Mouse (Mus musculus) liver, embryonic 13.5 days (tissue): ENCODE data around the gene Lmtk3. TPM values are rescaled to one million over a fixed set of nuclear protein-coding genes. Genes with fewer than 3 reads are reported as not detected.
A peak's percentile ranks its signal among the peaks of the same experiment; 100 is the strongest.

Experiments used
- ATAC-seq: fragments of 200-750 bp; cut with Nextera tagmentation; 2 replicates; pipeline ENCODE4 v1.8.0; 2017; ENCODE audit warnings: low read depth, mild to moderate bottlenecking, moderate number of reproducible peaks, moderate library complexity
- DNase-seq: peaks from one replicate; pipeline ENCODE4 v3.0.0; 2022
- H3K27ac ChIP-seq: fragments of 300-500 bp; sonication (generic); 2 replicates; pipeline ENCODE4 v1.5.1; 2015; ENCODE audit warnings: moderate library complexity, mild to moderate bottlenecking, inconsistent platforms
- H3K27me3 ChIP-seq: fragments of 300-500 bp; sonication (generic); 2 replicates; pipeline ENCODE4 v1.6.1; 2015; ENCODE audit warnings: mild to moderate bottlenecking, inconsistent platforms
- H3K36me3 ChIP-seq: fragments of 300-500 bp; sonication (generic); 2 replicates; pipeline ENCODE4 v1.6.1; 2015; ENCODE audit warnings: mild to moderate bottlenecking, inconsistent platforms
- H3K4me1 ChIP-seq: fragments of 300-500 bp; sonication (generic); replicated peaks from 2 replicates; pipeline ENCODE4 v1.6.1; 2015; ENCODE audit warnings: inconsistent platforms
- H3K4me2 ChIP-seq: fragments of 300-500 bp; sonication (generic); 2 replicates; pipeline ENCODE4 v1.6.1; 2015; ENCODE audit warnings: inconsistent platforms, mild to moderate bottlenecking, moderate library complexity
- H3K4me3 ChIP-seq: fragments of 300-500 bp; sonication (generic); replicated peaks from 2 replicates; pipeline ENCODE4 v1.5.1; 2015; ENCODE audit warnings: mild to moderate bottlenecking, inconsistent platforms
- H3K9ac ChIP-seq: fragments of 300-500 bp; sonication (generic); 2 replicates; pipeline ENCODE4 v1.6.1; 2015; ENCODE audit warnings: mild to moderate bottlenecking, inconsistent platforms
- H3K9me3 ChIP-seq: fragments of 300-500 bp; sonication (generic); replicated peaks from 2 replicates; pipeline ENCODE4 v1.6.1; 2016; ENCODE audit warnings: inconsistent platforms
- WGBS: fragments of 180-500 bp; shearing (Covaris S2); methylation state at CpG from one replicate; pipeline ENCODE4 v1.1.7; 2015; ENCODE audit not compliant: insufficient replicate concordance; 5-methylcytosine and 5-hydroxymethylcytosine counted together
- polyA plus RNA-seq: library from polyadenylated mRNA; unstranded; fragments of >200 nt; fragmentation: Nextera tagmentation; extraction: Ambion mirVana; gene quantifications from 2 replicates; pipeline ENCODE4 v1.2.1, GENCODE M21; 2015

The Lmtk3 gene
- polyA plus RNA-seq, 1 experiment from 2014 or later = not detected

- ATAC-seq (no peak), DNase-seq (no peak)
- 21% methylated on average over 20 of the region's 20 CpGs for WGBS
- no peaks in the 10 kb centered on the region for H3K36me3 ChIP-seq
- H3K4me3 ChIP-seq = peak within 1 kb of the TSS; percentile 60
- peaks cover 81% of the 10 kb centered on the region for H3K27me3 ChIP-seq
- no peak within 1 kb of the TSS for H3K27ac ChIP-seq
- H3K9ac ChIP-seq = peak within 1 kb of the TSS; percentile 62
- H3K9me3 ChIP-seq = no peaks in the 10 kb centered on the region
- peak within 1 kb of the TSS; percentile 69 for H3K4me2 ChIP-seq
- H3K4me1 ChIP-seq = peaks cover 19% of the 10 kb centered on the region
Measured at GRCm38 (mm10) chr7:45784524-45785372, 1.2 kb downstream of the Lmtk3 start, which contains the start of gene Sult2b1. Gene Sult2b1, minus strand, starts transcription at chr7:45784669.

- Histone ChIP-seq H3K27ac (no peak overlapping the region), H3K4me2 (peak overlapping the region; percentile 46), H3K36me3 (no peaks in the 10 kb centered on the region), H3K27me3 (peaks cover 83% of the 10 kb centered on the region), H3K4me3 (peak overlapping the region; percentile 43), H3K9ac (no peak overlapping the region), H3K9me3 (no peaks in the 10 kb centered on the region), H3K4me1 (peaks cover 19% of the 10 kb centered on the region)
- WGBS = 2% methylated on average over 38 of the region's 42 CpGs
- ATAC-seq (no peak), DNase-seq (no peak)
Measured at GRCm38 (mm10) chr7:45785388-45786135, 2.0 kb downstream of the Lmtk3 start.

GRCm38 (mm10) chr7:45786136-45786578 is 2.6 kb downstream of the Lmtk3 start:
- DNase-seq (no peak), ATAC-seq (no peak)
- H3K27me3 ChIP-seq = peaks cover 84% of the 10 kb centered on the region
- H3K9ac ChIP-seq = no peak overlapping the region
- no peaks in the 10 kb centered on the region for H3K9me3 ChIP-seq
- peaks cover 19% of the 10 kb centered on the region for H3K4me1 ChIP-seq
- H3K36me3 ChIP-seq = no peaks in the 10 kb centered on the region
- peak overlapping the region; percentile 43 for H3K4me3 ChIP-seq
- WGBS = 3% methylated on average over 14 of the region's 14 CpGs
- peak overlapping the region; percentile 46 for H3K4me2 ChIP-seq
- H3K27ac ChIP-seq = no peak overlapping the region

- DNase-seq (no peak), ATAC-seq (no peak)
- Histone ChIP-seq H3K4me1 (peaks cover 19% of the 10 kb centered on the region), H3K9ac (no peak overlapping the region), H3K4me2 (peak overlapping the region; percentile 46), H3K27ac (no peak overlapping the region), H3K4me3 (peak overlapping the region; percentile 43), H3K27me3 (peaks cover 89% of the 10 kb centered on the region), H3K9me3 (no peaks in the 10 kb centered on the region), H3K36me3 (no peaks in the 10 kb centered on the region)
- WGBS = 11% methylated on average over 17 of the region's 17 CpGs
Measured at GRCm38 (mm10) chr7:45786661-45787413, 3.3 kb downstream of the Lmtk3 start.

- DNase-seq = no peak
- H3K27me3 ChIP-seq = peaks cover 91% of the 10 kb centered on the region
Measured at GRCm38 (mm10) chr7:45787642-45788041, 4.1 kb downstream of the Lmtk3 start.

GRCm38 (mm10) chr7:45790721-45791120 is 7.2 kb downstream of the Lmtk3 start:
- peaks cover 91% of the 10 kb centered on the region for H3K27me3 ChIP-seq
- H3K4me1 ChIP-seq = peaks cover 11% of the 10 kb centered on the region
- no peak overlapping the region for H3K4me3 ChIP-seq
- no peak for ATAC-seq
- no peaks in the 10 kb centered on the region for H3K9me3 ChIP-seq
- H3K9ac ChIP-seq = no peak overlapping the region
- DNase-seq = no peak
- no peak overlapping the region for H3K4me2 ChIP-seq
- H3K27ac ChIP-seq = no peak overlapping the region
- WGBS = 44% methylated on average over 6 of the region's 6 CpGs
- H3K36me3 ChIP-seq = no peaks in the 10 kb centered on the region

More at GRCm38 (mm10) chr7:45787642-45788041, 4.1 kb downstream of the Lmtk3 start:
- H3K9me3 ChIP-seq = no peaks in the 10 kb centered on the region
- H3K36me3 ChIP-seq = no peaks in the 10 kb centered on the region
- WGBS = 63% methylated on average over 22 of the region's 22 CpGs
- H3K27ac ChIP-seq = no peak overlapping the region
- H3K9ac ChIP-seq = no peak overlapping the region
- ATAC-seq = no peak
- H3K4me2 ChIP-seq = no peak overlapping the region
- peaks cover 19% of the 10 kb centered on the region for H3K4me1 ChIP-seq
- no peak overlapping the region for H3K4me3 ChIP-seq

- H3K9ac ChIP-seq = no peak overlapping the region
- no peaks in the 10 kb centered on the region for H3K36me3 ChIP-seq
- H3K4me3 ChIP-seq = no peak overlapping the region
- H3K27me3 ChIP-seq = peaks cover 90% of the 10 kb centered on the region
- H3K4me1 ChIP-seq = peaks cover 16% of the 10 kb centered on the region
- no peak overlapping the region for H3K4me2 ChIP-seq
- H3K9me3 ChIP-seq = no peaks in the 10 kb centered on the region
- H3K27ac ChIP-seq = no peak overlapping the region
- 44% methylated on average over 17 of the region's 17 CpGs for WGBS
- ATAC-seq = no peak
- no peak for DNase-seq
Measured at GRCm38 (mm10) chr7:45791756-45792490, 8.4 kb downstream of the Lmtk3 start.

GRCm38 (mm10) chr7:45793240-45793639 is 9.7 kb downstream of the Lmtk3 start:
- Histone ChIP-seq H3K27ac (no peak overlapping the region), H3K9me3 (no peaks in the 10 kb centered on the region), H3K27me3 (peaks cover 90% of the 10 kb centered on the region), H3K36me3 (no peaks in the 10 kb centered on the region), H3K4me3 (no peak overlapping the region), H3K4me2 (no peak overlapping the region), H3K4me1 (peaks cover 28% of the 10 kb centered on the region), H3K9ac (no peak overlapping the region)
- ATAC-seq = no peak
- 49% methylated on average over 24 of the region's 24 CpGs for whole genome bisulfite sequencing
- no peak for DNase-seq

DNA sequence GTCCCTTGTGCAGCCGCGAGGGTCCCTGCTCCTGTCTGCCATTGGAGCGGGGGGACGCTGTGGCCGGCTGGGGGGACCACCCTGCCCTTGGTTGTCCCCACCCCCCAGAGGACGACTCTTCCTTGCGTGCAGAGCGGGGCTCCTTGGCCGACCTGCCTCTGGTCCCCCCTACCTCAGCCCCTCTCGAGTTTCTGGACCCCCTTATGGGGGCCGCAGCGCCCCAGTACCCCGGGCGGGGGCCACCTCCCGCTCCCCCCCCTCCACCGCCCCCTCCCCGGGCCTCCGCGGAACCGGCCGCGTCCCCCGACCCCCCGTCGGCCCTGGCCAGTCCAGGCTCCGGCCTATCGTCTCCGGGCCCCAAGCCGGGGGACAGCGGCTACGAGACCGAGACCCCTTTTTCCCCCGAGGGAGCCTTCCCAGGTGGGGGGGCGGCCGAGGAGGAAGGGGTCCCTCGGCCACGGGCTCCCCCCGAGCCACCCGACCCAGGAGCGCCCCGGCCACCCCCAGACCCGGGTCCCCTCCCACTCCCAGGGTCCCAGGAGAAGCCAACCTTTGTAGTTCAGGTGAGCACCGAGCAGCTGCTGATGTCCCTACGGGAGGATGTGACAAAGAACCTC is 10.5 kb downstream of the Lmtk3 start:
- H3K27me3 ChIP-seq = peaks cover 92% of the 10 kb centered on the region
- ATAC-seq (no peak), DNase-seq (no peak)
- H3K9ac ChIP-seq = no peak overlapping the region
- peaks cover 37% of the 10 kb centered on the region for H3K4me1 ChIP-seq
- no peak overlapping the region for H3K4me2 ChIP-seq
- no peak overlapping the region for H3K27ac ChIP-seq
- no peak overlapping the region for H3K4me3 ChIP-seq
- H3K36me3 ChIP-seq = no peaks in the 10 kb centered on the region
- WGBS = 73% methylated on average over 37 of the region's 44 CpGs
- H3K9me3 ChIP-seq = no peaks in the 10 kb centered on the region

- no peak overlapping the region for H3K4me2 ChIP-seq
- peaks cover 38% of the 10 kb centered on the region for H3K4me1 ChIP-seq
- no peak for DNase-seq
- WGBS = 87% methylated on average over 29 of the region's 29 CpGs
- ATAC-seq = no peak
- H3K9ac ChIP-seq = no peak overlapping the region
- H3K4me3 ChIP-seq = no peak overlapping the region
- no peaks in the 10 kb centered on the region for H3K36me3 ChIP-seq
- H3K27me3 ChIP-seq = peaks cover 92% of the 10 kb centered on the region
- H3K27ac ChIP-seq = no peak overlapping the region
- no peaks in the 10 kb centered on the region for H3K9me3 ChIP-seq
Measured at GRCm38 (mm10) chr7:45794971-45795370, 11.4 kb downstream of the Lmtk3 start.
